7 mouse cellular contexts compared by ENCODE assay signal in genomic region chr15:83405866-83406265, GRCm38 (mm10). TPM values are rescaled to one million over a fixed set of nuclear protein-coding genes. Genes with fewer than 3 reads are reported as not detected.
DNase-seq lines count a peak whose midpoint lies in the region; ATAC-seq lines count a peak whose summit lies in the region.
"Not testable (repeated sequence)": the region's sequence is repeated elsewhere in the genome, so short reads cannot be mapped to it uniquely, and the experiment has no call there.

No protein-coding gene starts in this region.

- not testable (repeated sequence) for H3K27ac ChIP-seq in embryonic facial prominence, embryonic 11.5 days (replicated peaks; ENCODE audit: low read depth, low read length); forebrain, embryonic 16.5 days (ENCODE audit: low read length); hindbrain, embryonic 11.5 days (ENCODE audit: low read depth, low read length); kidney, embryonic 15.5 days; liver, embryonic 16.5 days (ENCODE audit: low read length); stomach, embryonic 15.5 days

- not testable (repeated sequence) for H3K27me3 ChIP-seq in embryonic facial prominence, embryonic 11.5 days (ENCODE audit: control insufficient read depth, insufficient read depth, low read length); forebrain, embryonic 16.5 days (replicated peaks; ENCODE audit: control insufficient read depth, insufficient read depth, low read length); hindbrain, embryonic 11.5 days (ENCODE audit: control insufficient read depth, insufficient read depth, low read length); kidney, embryonic 15.5 days; liver, embryonic 16.5 days (ENCODE audit: control insufficient read depth, insufficient read depth, low read depth, low read length); stomach, embryonic 15.5 days (replicated peaks)

- DNase-seq in embryonic facial prominence, embryonic 11.5 days (ENCODE audit: low spot score); hindbrain, embryonic 11.5 days (ENCODE audit: low spot score): not testable (repeated sequence)

- H3K4me1 ChIP-seq in embryonic facial prominence, embryonic 11.5 days (ENCODE audit: control insufficient read depth, insufficient read depth, low read length); forebrain, embryonic 16.5 days (replicated peaks; ENCODE audit: control insufficient read depth, insufficient read depth, low read length); hindbrain, embryonic 11.5 days (replicated peaks; ENCODE audit: control insufficient read depth, insufficient read depth, low read length): not testable (repeated sequence)
- H3K4me1 ChIP-seq in kidney, embryonic 15.5 days: peaks cover 20% of the 10 kb centered on the region
- H3K4me1 ChIP-seq in liver, embryonic 16.5 days (ENCODE audit: control insufficient read depth, low read depth, low read length): peaks cover 25% of the 10 kb centered on the region
- H3K4me1 ChIP-seq in stomach, embryonic 15.5 days: peaks cover 20% of the 10 kb centered on the region

- not testable (repeated sequence) for H3K4me3 ChIP-seq in embryonic facial prominence, embryonic 11.5 days (ENCODE audit: low read depth, low read length); forebrain, embryonic 16.5 days (replicated peaks; ENCODE audit: low read length); hindbrain, embryonic 11.5 days (ENCODE audit: low read depth, low read length); kidney, embryonic 15.5 days (replicated peaks); liver, embryonic 16.5 days (ENCODE audit: low read depth, low read length); stomach, embryonic 15.5 days (replicated peaks)

- WGBS in embryonic facial prominence, embryonic 11.5 days: 84% methylated on average over 12 of the region's 40 CpGs
- WGBS in forebrain, embryonic 16.5 days: 87% methylated on average over 17 of the region's 40 CpGs
- WGBS in hindbrain, embryonic 11.5 days: 89% methylated on average over 19 of the region's 40 CpGs
- 91% methylated on average over 20 of the region's 40 CpGs for WGBS in kidney, embryonic 15.5 days
- 93% methylated on average over 20 of the region's 40 CpGs for WGBS in liver, embryonic 16.5 days (ENCODE audit: insufficient replicate concordance)
- WGBS in stomach, embryonic 15.5 days: 88% methylated on average over 19 of the region's 40 CpGs

- not testable (repeated sequence) for H3K9ac ChIP-seq in embryonic facial prominence, embryonic 11.5 days (replicated peaks; ENCODE audit: low read length); forebrain, embryonic 16.5 days (replicated peaks; ENCODE audit: low read depth, low read length); hindbrain, embryonic 11.5 days (ENCODE audit: low read depth, low read length); kidney, embryonic 15.5 days; liver, embryonic 16.5 days (ENCODE audit: low read depth, low read length); stomach, embryonic 15.5 days

- ATAC-seq in embryonic facial prominence, embryonic 11.5 days (replicated peaks; ENCODE audit: insufficient number of reproducible peaks, low FRiP score, low TSS enrichment, low read depth): peak; percentile 65
- 0 out of 2 replicates have a peak, but pooled peaks have one; percentile 69 for ATAC-seq in forebrain, embryonic 16.5 days
- 0 out of 2 replicates have a peak, but pooled peaks have one; percentile 56 for ATAC-seq in hindbrain, embryonic 11.5 days (ENCODE audit: low FRiP score)
- peak; percentile 69 for ATAC-seq in kidney, embryonic 15.5 days (replicated peaks; ENCODE audit: low FRiP score)
- ATAC-seq in liver, embryonic 16.5 days (ENCODE audit: low read depth): peak; percentile 61
- ATAC-seq in megakaryocyte-erythroid progenitor cell, adult 5-6 weeks (replicated peaks; ENCODE audit: low FRiP score, low TSS enrichment, poor library complexity, severe bottlenecking): peak; percentile 48
- ATAC-seq in stomach, embryonic 15.5 days (ENCODE audit: insufficient read depth, low FRiP score, low read depth): peak; percentile 48; the same call in 1 of the 2 replicates

- H3K4me2 ChIP-seq in embryonic facial prominence, embryonic 11.5 days (ENCODE audit: low read depth, low read length); forebrain, embryonic 16.5 days (ENCODE audit: low read length); hindbrain, embryonic 11.5 days (replicated peaks; ENCODE audit: low read depth, low read length); kidney, embryonic 15.5 days; liver, embryonic 16.5 days (ENCODE audit: low read depth, low read length); stomach, embryonic 15.5 days: not testable (repeated sequence)

- H3K9me3 ChIP-seq in embryonic facial prominence, embryonic 11.5 days (replicated peaks; ENCODE audit: control insufficient read depth, low read length); forebrain, embryonic 16.5 days (ENCODE audit: control insufficient read depth, low read length); hindbrain, embryonic 11.5 days (ENCODE audit: control insufficient read depth, low read length); kidney, embryonic 15.5 days (replicated peaks); liver, embryonic 16.5 days (replicated peaks; ENCODE audit: control insufficient read depth, low read length); stomach, embryonic 15.5 days: not testable (repeated sequence)

- H3K36me3 ChIP-seq in embryonic facial prominence, embryonic 11.5 days (replicated peaks; ENCODE audit: control insufficient read depth, insufficient read depth, low read depth, low read length); forebrain, embryonic 16.5 days (ENCODE audit: control insufficient read depth, insufficient read depth); hindbrain, embryonic 11.5 days (ENCODE audit: control insufficient read depth, insufficient read depth, low read length); kidney, embryonic 15.5 days; stomach, embryonic 15.5 days: not testable (repeated sequence)
- H3K36me3 ChIP-seq in liver, embryonic 16.5 days (ENCODE audit: control insufficient read depth, insufficient read depth): peaks cover 14% of the 10 kb centered on the region

RNA-seq across cellular contexts. Expression of gene Arfgap3, which starts 55.8 kb away (rescaled TPM):
- 37.0 and 40.8 TPM in 2 replicates for polyA plus RNA-seq in embryonic facial prominence, embryonic 11.5 days (2014; fragmentation: Nextera tagmentation; extraction: Ambion mirVana)
- polyA plus RNA-seq in forebrain, embryonic 16.5 days (2015; fragmentation: Nextera tagmentation; extraction: Ambion mirVana): 44.5 and 46.3 TPM in 2 replicates
- 38.6 and 40.1 TPM in 2 replicates for polyA plus RNA-seq in hindbrain, embryonic 11.5 days (2014; fragmentation: Nextera tagmentation; extraction: Ambion mirVana)
- polyA plus RNA-seq in kidney, embryonic 15.5 days (2015; fragmentation: Nextera tagmentation; extraction: Ambion mirVana): 35.7 and 36.3 TPM in 2 replicates
- polyA plus RNA-seq in liver, embryonic 16.5 days (2015; fragmentation: Nextera tagmentation; extraction: Ambion mirVana): 17.3 and 18.6 TPM in 2 replicates
- 25.2 and 32.4 TPM in 2 replicates for total RNA-seq in megakaryocyte-erythroid progenitor cell, adult 5-6 weeks (2014; fragmentation: Nextera tagmentation)
- total RNA-seq in megakaryocyte-erythroid progenitor cell, adult 5-6 weeks (2017): 23.1 and 32.1 TPM in 2 replicates
- 63.0 and 72.4 TPM in 2 replicates for polyA plus RNA-seq in stomach, embryonic 15.5 days (2015; fragmentation: Nextera tagmentation; extraction: Ambion mirVana)

RNA-seq across cellular contexts. Expression of gene Pacsin2, which starts 58.5 kb away (rescaled TPM):
- polyA plus RNA-seq in embryonic facial prominence, embryonic 11.5 days (2014; fragmentation: Nextera tagmentation; extraction: Ambion mirVana): 41.7 and 41.9 TPM in 2 replicates
- polyA plus RNA-seq in forebrain, embryonic 16.5 days (2015; fragmentation: Nextera tagmentation; extraction: Ambion mirVana): 19.8 and 20.0 TPM in 2 replicates
- 40.9 and 43.2 TPM in 2 replicates for polyA plus RNA-seq in hindbrain, embryonic 11.5 days (2014; fragmentation: Nextera tagmentation; extraction: Ambion mirVana)
- polyA plus RNA-seq in kidney, embryonic 15.5 days (2015; fragmentation: Nextera tagmentation; extraction: Ambion mirVana): 74.6 and 76.4 TPM in 2 replicates
- 45.6 and 47.9 TPM in 2 replicates for polyA plus RNA-seq in liver, embryonic 16.5 days (2015; fragmentation: Nextera tagmentation; extraction: Ambion mirVana)
- 86.5 and 107 TPM in 2 replicates for total RNA-seq in megakaryocyte-erythroid progenitor cell, adult 5-6 weeks (2014; fragmentation: Nextera tagmentation)
- total RNA-seq in megakaryocyte-erythroid progenitor cell, adult 5-6 weeks (2017): 123 and 138 TPM in 2 replicates
- polyA plus RNA-seq in stomach, embryonic 15.5 days (2015; fragmentation: Nextera tagmentation; extraction: Ambion mirVana): 64.0 and 69.1 TPM in 2 replicates
